Mouse (Mus musculus): ENCODE results near the gene Tex33. TPM values are rescaled to one million over a fixed set of nuclear protein-coding genes. Genes with fewer than 3 reads are reported as not detected.

Gene Tex33
- polyA plus RNA-seq, 1 experiment from 2014 or later = not detected

- WGBS = 76% methylated on average over 10 of the region's 10 CpGs
- Histone ChIP-seq H3K4me3 (no peak overlapping the region), H3K4me2 (no peak overlapping the region), H3K27ac (peak overlapping the region; percentile 51; the same call in 1 of the 2 replicates), H3K27me3 (peaks cover 5% of the 10 kb centered on the region), H3K4me1 (peaks cover 27% of the 10 kb centered on the region), H3K9ac (no peak overlapping the region), H3K9me3 (no peaks in the 10 kb centered on the region), H3K36me3 (peaks cover 52% of the 10 kb centered on the region)
- ATAC-seq (ENCODE audit: insufficient number of reproducible peaks, insufficient read depth, low FRiP score, low TSS enrichment, low read depth) = no peak
These were observed 35.2 kb upstream of the Tex33 start for GRCm38 (mm10) chr15:78430874-78431273.

- WGBS = 65% methylated on average over 13 of the region's 13 CpGs
These were observed 34.3 kb upstream of the Tex33 start for GRCm38 (mm10) chr15:78429871-78430622.

DNA sequence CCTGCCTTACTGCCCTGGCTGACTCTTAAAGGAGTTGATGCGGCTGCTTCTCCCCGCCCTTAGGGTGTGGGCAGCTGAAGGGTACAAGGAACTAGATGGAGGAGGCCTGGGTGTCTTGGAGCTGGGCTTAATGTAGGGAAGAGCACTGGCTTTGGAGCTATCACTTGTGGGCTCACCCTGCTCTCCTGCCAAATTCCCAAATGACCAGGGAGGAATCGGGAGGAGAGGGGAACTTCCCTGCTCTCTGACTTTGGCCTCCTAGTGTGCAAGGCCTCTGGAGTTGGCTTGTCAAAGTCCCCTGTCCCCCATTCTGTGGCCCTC, 33.4 kb upstream of the Tex33 start:
- peak overlapping the region; percentile 76 for H3K4me3 ChIP-seq
- ATAC-seq (ENCODE audit: insufficient number of reproducible peaks, insufficient read depth, low FRiP score, low TSS enrichment, low read depth) = no peak
- peak overlapping the region; percentile 80 for H3K4me2 ChIP-seq
- H3K9me3 ChIP-seq = no peaks in the 10 kb centered on the region
- peaks cover 34% of the 10 kb centered on the region for H3K36me3 ChIP-seq
- 1% methylated on average over 3 of the region's 3 CpGs for WGBS
- H3K9ac ChIP-seq = peak overlapping the region; percentile 82
- 0 out of 2 replicates have a peak, but pooled peaks cover 4% of the 10 kb centered on the region for H3K27me3 ChIP-seq
- H3K27ac ChIP-seq = peak overlapping the region; percentile 45
- peaks cover 25% of the 10 kb centered on the region for H3K4me1 ChIP-seq

More at GRCm38 (mm10) chr15:78429871-78430622, 34.3 kb upstream of the Tex33 start:
- Histone ChIP-seq H3K4me3 (peak overlapping the region; percentile 76), H3K4me2 (peak overlapping the region; percentile 80), H3K9ac (peak overlapping the region; percentile 82), H3K9me3 (no peaks in the 10 kb centered on the region), H3K4me1 (peaks cover 25% of the 10 kb centered on the region), H3K27me3 (0 out of 2 replicates have a peak, but pooled peaks cover 4% of the 10 kb centered on the region), H3K27ac (peak overlapping the region; percentile 51), H3K36me3 (peaks cover 43% of the 10 kb centered on the region)
- no peak for ATAC-seq (ENCODE audit: insufficient number of reproducible peaks, insufficient read depth, low FRiP score, low TSS enrichment, low read depth)

DNA sequence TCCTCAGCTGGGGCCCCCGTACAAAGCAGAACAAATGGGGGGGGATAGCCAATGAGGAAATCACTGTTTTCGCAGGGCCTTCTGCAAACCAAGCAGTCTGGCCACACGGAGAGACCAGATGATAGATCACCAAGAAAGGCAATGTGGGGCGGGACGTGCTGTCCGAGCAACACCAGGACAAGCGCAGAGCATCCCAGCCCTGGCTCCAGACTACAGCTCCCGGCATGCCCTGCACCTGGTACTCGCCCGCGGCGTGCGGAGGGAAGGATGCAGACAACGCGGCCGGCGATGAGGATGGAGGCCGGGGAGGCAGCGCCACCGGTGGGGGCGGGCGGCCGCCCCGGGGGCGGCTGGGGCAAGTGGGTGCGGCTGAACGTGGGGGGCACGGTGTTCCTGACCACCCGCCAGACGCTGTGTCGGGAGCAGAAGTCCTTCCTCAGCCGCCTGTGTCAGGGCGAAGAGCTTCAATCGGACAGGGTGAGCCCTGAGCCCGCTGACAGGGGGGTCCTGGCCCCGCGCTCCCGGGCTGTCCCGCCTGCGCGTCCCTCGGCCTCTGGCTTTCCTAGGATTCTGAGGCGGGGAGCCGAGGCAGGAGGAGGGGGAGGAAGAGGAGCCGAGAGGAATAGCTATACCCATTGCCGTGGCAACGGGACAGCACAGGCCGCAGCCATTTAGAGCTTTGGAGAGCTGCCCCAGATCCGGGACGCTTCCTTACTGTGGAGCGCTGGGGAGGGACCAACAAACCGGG, 32.9 kb upstream of the Tex33 start, which contains the start of gene Kctd17:
Kctd17 (plus strand) TSS at position 174 of the 748 bp plus-strand sequence.
- H3K36me3 ChIP-seq = peaks cover 29% of the 10 kb centered on the region
- 0 out of 2 replicates have a peak, but pooled peaks cover 4% of the 10 kb centered on the region for H3K27me3 ChIP-seq
- H3K9me3 ChIP-seq = no peaks in the 10 kb centered on the region
- ATAC-seq (ENCODE audit: insufficient number of reproducible peaks, insufficient read depth, low FRiP score, low TSS enrichment, low read depth) = peak; percentile 74; the same call in 1 of the 2 replicates
- H3K4me1 ChIP-seq = peaks cover 25% of the 10 kb centered on the region
- H3K9ac ChIP-seq = peak within 1 kb of the TSS; percentile 82
- peak within 1 kb of the TSS; percentile 80 for H3K4me2 ChIP-seq
- peak within 1 kb of the TSS; percentile 76 for H3K4me3 ChIP-seq
- peak within 1 kb of the TSS; percentile 45 for H3K27ac ChIP-seq
- WGBS = 1% methylated on average over 51 of the region's 52 CpGs

GRCm38 (mm10) chr15:78425230-78425629, 29.5 kb upstream of the Tex33 start:
- Histone ChIP-seq H3K9ac (no peak overlapping the region), H3K36me3 (no peaks in the 10 kb centered on the region), H3K4me1 (peaks cover 19% of the 10 kb centered on the region), H3K9me3 (no peaks in the 10 kb centered on the region), H3K4me2 (no peak overlapping the region), H3K27ac (no peak overlapping the region), H3K27me3 (peaks cover 10% of the 10 kb centered on the region; the same call in 1 of the 2 replicates), H3K4me3 (no peak overlapping the region)
- no peak for ATAC-seq (ENCODE audit: insufficient number of reproducible peaks, insufficient read depth, low FRiP score, low TSS enrichment, low read depth)
- 67% methylated on average over 4 of the region's 4 CpGs for WGBS

- Histone ChIP-seq H3K4me1 (peaks cover 12% of the 10 kb centered on the region), H3K9ac (no peak overlapping the region), H3K9me3 (no peaks in the 10 kb centered on the region), H3K27me3 (peaks cover 10% of the 10 kb centered on the region; the same call in 1 of the 2 replicates), H3K36me3 (no peaks in the 10 kb centered on the region), H3K4me3 (no peak overlapping the region), H3K4me2 (no peak overlapping the region), H3K27ac (no peak overlapping the region)
- no peak for ATAC-seq (ENCODE audit: insufficient number of reproducible peaks, insufficient read depth, low FRiP score, low TSS enrichment, low read depth)
- WGBS = 21% methylated on average over 11 of the region's 11 CpGs
These were observed 28.8 kb upstream of the Tex33 start for GRCm38 (mm10) chr15:78424507-78424906.

- no peaks in the 10 kb centered on the region for H3K9me3 ChIP-seq
- peaks cover 10% of the 10 kb centered on the region; the same call in 1 of the 2 replicates for H3K27me3 ChIP-seq
- no peak overlapping the region for H3K4me3 ChIP-seq
- peak overlapping the region; percentile 27; the same call in 1 of the 2 replicates for H3K4me2 ChIP-seq
- peaks cover 3% of the 10 kb centered on the region; the same call in 1 of the 2 replicates for H3K4me1 ChIP-seq
- 17% methylated on average over 15 of the region's 16 CpGs for WGBS
- H3K27ac ChIP-seq = no peak overlapping the region
- no peak for ATAC-seq (ENCODE audit: insufficient number of reproducible peaks, insufficient read depth, low FRiP score, low TSS enrichment, low read depth)
- H3K9ac ChIP-seq = no peak overlapping the region
- no peaks in the 10 kb centered on the region for H3K36me3 ChIP-seq
These were observed 26.6 kb upstream of the Tex33 start for GRCm38 (mm10) chr15:78422046-78422956.

GRCm38 (mm10) chr15:78420395-78420794, 24.7 kb upstream of the Tex33 start:
- H3K27ac ChIP-seq = no peak overlapping the region
- H3K36me3 ChIP-seq = no peaks in the 10 kb centered on the region
- peaks cover 3% of the 10 kb centered on the region; the same call in 1 of the 2 replicates for H3K4me1 ChIP-seq
- no peak overlapping the region for H3K4me2 ChIP-seq
- no peaks in the 10 kb centered on the region for H3K9me3 ChIP-seq
- H3K9ac ChIP-seq = no peak overlapping the region
- H3K27me3 ChIP-seq = peaks cover 9% of the 10 kb centered on the region; the same call in 1 of the 2 replicates
- no peak for ATAC-seq (ENCODE audit: insufficient number of reproducible peaks, insufficient read depth, low FRiP score, low TSS enrichment, low read depth)
- WGBS = 82% methylated on average over 13 of the region's 13 CpGs
- H3K4me3 ChIP-seq = no peak overlapping the region

- no peak for ATAC-seq (ENCODE audit: insufficient number of reproducible peaks, insufficient read depth, low FRiP score, low TSS enrichment, low read depth)
- Histone ChIP-seq H3K4me1 (no peaks in the 10 kb centered on the region), H3K4me2 (no peak overlapping the region), H3K27ac (0 out of 2 replicates have a peak overlapping the region, but pooled peaks have one; percentile 28), H3K27me3 (peaks cover 7% of the 10 kb centered on the region), H3K4me3 (no peak overlapping the region), H3K9me3 (no peaks in the 10 kb centered on the region), H3K9ac (no peak overlapping the region), H3K36me3 (peaks cover 5% of the 10 kb centered on the region; the same call in 1 of the 2 replicates)
- WGBS = 8% methylated on average over 4 of the region's 4 CpGs
These were observed 21.2 kb upstream of the Tex33 start for GRCm38 (mm10) chr15:78416937-78417336.

GRCm38 (mm10) chr15:78414157-78414556, 18.4 kb upstream of the Tex33 start:
- Histone ChIP-seq H3K36me3 (peaks cover 8% of the 10 kb centered on the region; the same call in 1 of the 2 replicates), H3K4me3 (no peak overlapping the region), H3K27ac (no peak overlapping the region), H3K9ac (no peak overlapping the region), H3K4me1 (peaks cover 13% of the 10 kb centered on the region), H3K9me3 (no peaks in the 10 kb centered on the region), H3K4me2 (no peak overlapping the region), H3K27me3 (peaks cover 30% of the 10 kb centered on the region)
- ATAC-seq (ENCODE audit: insufficient number of reproducible peaks, insufficient read depth, low FRiP score, low TSS enrichment, low read depth) = no peak
- WGBS = 88% methylated on average over 8 of the region's 8 CpGs

- WGBS = 75% methylated on average over 1 of the region's 1 CpGs
- Histone ChIP-seq H3K27ac (no peak overlapping the region), H3K4me3 (no peak overlapping the region)
These were observed 18.0 kb upstream of the Tex33 start for GRCm38 (mm10) chr15:78413719-78414117.

More at GRCm38 (mm10) chr15:78413719-78414117, 18.0 kb upstream of the Tex33 start:
- Histone ChIP-seq H3K9ac (no peak overlapping the region), H3K4me2 (no peak overlapping the region), H3K4me1 (peaks cover 13% of the 10 kb centered on the region), H3K27me3 (peaks cover 35% of the 10 kb centered on the region), H3K36me3 (peaks cover 8% of the 10 kb centered on the region; the same call in 1 of the 2 replicates), H3K9me3 (no peaks in the 10 kb centered on the region)
- ATAC-seq (ENCODE audit: insufficient number of reproducible peaks, insufficient read depth, low FRiP score, low TSS enrichment, low read depth) = no peak
